7 mouse cellular contexts compared by ENCODE assay signal in the genomic region with DNA sequence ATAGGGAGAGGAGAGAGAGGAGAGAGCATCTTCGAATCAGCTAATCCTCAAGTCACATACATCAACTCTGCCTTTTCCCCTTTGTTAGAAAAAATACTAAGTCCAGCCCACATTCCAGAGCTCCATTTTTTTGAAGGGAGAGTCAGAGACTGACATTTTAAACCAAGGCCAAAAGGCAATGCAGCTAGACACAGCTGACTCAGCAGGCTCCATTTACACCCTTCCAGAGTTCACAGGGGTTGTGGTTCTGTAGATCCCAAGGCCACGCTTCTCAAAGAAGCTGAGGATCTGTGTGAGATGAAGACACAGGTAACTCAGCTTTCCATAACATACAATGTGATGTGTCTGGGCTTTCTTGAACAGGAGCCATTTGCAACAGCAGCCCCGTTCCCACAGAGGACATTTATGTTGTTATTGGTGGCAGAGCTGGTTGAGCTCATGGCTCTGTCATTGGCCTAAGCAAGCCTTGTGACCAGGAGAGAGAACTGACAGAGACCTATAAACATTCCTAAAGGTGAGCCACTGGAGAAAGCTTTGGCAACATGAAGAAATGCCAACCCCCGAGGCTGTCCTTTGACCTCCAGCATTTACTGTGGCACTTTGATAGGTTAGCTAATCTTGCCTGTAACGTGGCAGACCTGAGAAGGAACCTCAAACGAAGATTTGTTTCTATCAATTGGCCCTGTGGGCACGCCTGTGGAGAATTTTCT. TPM values are rescaled to one million over a fixed set of nuclear protein-coding genes. Genes with fewer than 3 reads are reported as not detected.
DNase-seq lines count a peak whose midpoint lies in the region; ATAC-seq lines count a peak whose summit lies in the region.

No protein-coding gene starts in this region.

- H3K27ac ChIP-seq in limb, embryonic 11.5 days (replicated peaks; ENCODE audit: low read depth, low read length): no peak overlapping the region
- no peak overlapping the region for H3K27ac ChIP-seq in neural tube, embryonic 12.5 days

- 77% methylated on average over 7 of the region's 7 CpGs for WGBS in limb, embryonic 11.5 days
- WGBS in neural tube, embryonic 12.5 days: 74% methylated on average over 7 of the region's 7 CpGs

- no peaks in the 10 kb centered on the region for H3K36me3 ChIP-seq in limb, embryonic 11.5 days (ENCODE audit: control insufficient read depth, insufficient read depth, low read length)
- no peaks in the 10 kb centered on the region for H3K36me3 ChIP-seq in neural tube, embryonic 12.5 days

- peak overlapping the region; percentile 29; the same call in 1 of the 2 replicates for H3K4me3 ChIP-seq in limb, embryonic 11.5 days (ENCODE audit: low read depth, low read length)
- H3K4me3 ChIP-seq in neural tube, embryonic 12.5 days: peak overlapping the region; percentile 32; the same call in 1 of the 2 replicates

- intact Hi-C loops in heart, postnatal 10 days (cut with DNase I): loop anchor here (5.0 kb wide), 1 partner anchor 294 kb away; no protein-coding TSS in a partner anchor

- H3K9me3 ChIP-seq in limb, embryonic 11.5 days (ENCODE audit: control insufficient read depth, low read length): no peaks in the 10 kb centered on the region
- no peaks in the 10 kb centered on the region for H3K9me3 ChIP-seq in neural tube, embryonic 12.5 days

- H3K4me2 ChIP-seq in limb, embryonic 11.5 days (ENCODE audit: low read depth, severe bottlenecking): peak overlapping the region; percentile 48
- H3K4me2 ChIP-seq in neural tube, embryonic 12.5 days (replicated peaks): peak overlapping the region; percentile 53

- H3K4me1 ChIP-seq in limb, embryonic 11.5 days (ENCODE audit: control insufficient read depth, insufficient read depth, low read length): no peaks in the 10 kb centered on the region; the same call in 1 of the 2 replicates
- no peaks in the 10 kb centered on the region for H3K4me1 ChIP-seq in neural tube, embryonic 12.5 days

- H3K9ac ChIP-seq in limb, embryonic 11.5 days (ENCODE audit: low read length): peak overlapping the region; percentile 74
- 0 out of 2 replicates have a peak overlapping the region, but pooled peaks have one; percentile 38 for H3K9ac ChIP-seq in neural tube, embryonic 12.5 days

- DNase-seq in Muller cell, postnatal 12 days (ENCODE audit: inconsistent ontology term): peak; percentile 25
- peak; percentile 74 for DNase-seq in adrenal gland, postnatal 14 days
- DNase-seq in heart, postnatal 10 days: peak; percentile 26 to 28
- DNase-seq in limb, embryonic 11.5 days (ENCODE audit: low spot score): peak; percentile 29
- no peak for DNase-seq in T-cell, adult 2 months (ENCODE audit: low spot score)
- no peak for DNase-seq in cerebellum, postnatal 4 days (ENCODE audit: low spot score in 2 of 2)

- peak; percentile 20; the same call in 1 of the 2 replicates for ATAC-seq in limb, embryonic 11.5 days (ENCODE audit: insufficient number of reproducible peaks, low FRiP score, low TSS enrichment, low read depth)
- ATAC-seq in neural tube, embryonic 12.5 days (ENCODE audit: low FRiP score, low read depth): peak; percentile 31; the same call in 1 of the 2 replicates

- H3K27me3 ChIP-seq in limb, embryonic 11.5 days (ENCODE audit: control insufficient read depth, insufficient read depth, low read length): no peaks in the 10 kb centered on the region
- no peaks in the 10 kb centered on the region for H3K27me3 ChIP-seq in neural tube, embryonic 12.5 days (replicated peaks)

RNA-seq across cellular contexts. Expression of a gene that starts 17.0 kb away (rescaled TPM):
- total RNA-seq in adrenal gland, postnatal 14 days (2021): 49.5 and 56.7 TPM in 2 replicates
- total RNA-seq in heart, postnatal 10 days (2021): 10 to 100 TPM; 28.2 to 31.5 TPM
- polyA plus RNA-seq in limb, embryonic 11.5 days (2014; fragmentation: Nextera tagmentation; extraction: Ambion mirVana): 25.9 and 26.8 TPM in 2 replicates
- 50.8 and 56.9 TPM in 2 replicates for polyA plus RNA-seq in neural tube, embryonic 12.5 days (2016; fragmentation: Nextera tagmentation; extraction: Ambion mirVana)

RNA-seq across cellular contexts. Expression of a gene that starts 40.2 kb away (rescaled TPM):
- total RNA-seq in adrenal gland, postnatal 14 days (2021): 72.9 and 79.9 TPM in 2 replicates
- 10 to 100 TPM; 53.8 to 56.8 TPM for total RNA-seq in heart, postnatal 10 days (2021)
- polyA plus RNA-seq in limb, embryonic 11.5 days (2014; fragmentation: Nextera tagmentation; extraction: Ambion mirVana): 19.5 and 21.9 TPM in 2 replicates
- polyA plus RNA-seq in neural tube, embryonic 12.5 days (2016; fragmentation: Nextera tagmentation; extraction: Ambion mirVana): 20.4 and 21.2 TPM in 2 replicates

Comparison
In these comparisons a context has a peak if more than half of its experiments do, and no peak if none do; other contexts are left out.
1. DNase-seq: peak in Muller cell, postnatal 12 days (single experiment), adrenal gland, postnatal 14 days (single experiment), heart, postnatal 10 days (2 of 2) and limb, embryonic 11.5 days (single experiment); none in T-cell, adult 2 months (single experiment) and cerebellum, postnatal 4 days (0 of 2).